Mouse (Mus musculus) B cell, adult 2 months (primary cell): ENCODE measurements around the gene Gm4565.
"Not testable (repeated sequence)": the region's sequence is repeated elsewhere in the genome, so short reads cannot be mapped to it uniquely, and the experiment has no call there.

Source experiments
- DNase-seq, 2 experiments: peaks; one replicate each; pipeline ENCODE4 v3.0.0; 2022

The Gm4565 gene

DNA sequence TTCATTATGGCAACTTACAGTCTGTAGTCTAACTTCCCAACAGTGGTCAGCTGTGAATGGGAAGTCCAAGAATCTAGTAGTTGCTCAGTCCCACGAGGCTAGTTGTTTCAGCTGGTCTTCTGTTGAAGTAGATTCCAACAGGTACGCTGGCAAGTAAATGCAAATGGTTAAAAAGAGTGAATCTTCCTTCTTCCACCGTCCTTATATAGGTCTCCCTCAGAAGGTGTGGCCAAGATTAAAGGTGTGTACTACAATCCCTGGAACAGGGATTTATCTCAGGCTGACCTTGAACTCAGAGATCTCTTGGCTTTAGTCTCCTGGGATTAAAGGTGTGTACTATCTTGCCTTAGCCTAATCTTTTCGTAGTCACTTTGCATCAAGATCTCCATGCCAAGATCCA, at the start of gene Gm4565:
Gm4565 (minus strand) TSS at position 101 of the 400 bp plus-strand sequence.
- not testable (repeated sequence) for DNase-seq

DNA sequence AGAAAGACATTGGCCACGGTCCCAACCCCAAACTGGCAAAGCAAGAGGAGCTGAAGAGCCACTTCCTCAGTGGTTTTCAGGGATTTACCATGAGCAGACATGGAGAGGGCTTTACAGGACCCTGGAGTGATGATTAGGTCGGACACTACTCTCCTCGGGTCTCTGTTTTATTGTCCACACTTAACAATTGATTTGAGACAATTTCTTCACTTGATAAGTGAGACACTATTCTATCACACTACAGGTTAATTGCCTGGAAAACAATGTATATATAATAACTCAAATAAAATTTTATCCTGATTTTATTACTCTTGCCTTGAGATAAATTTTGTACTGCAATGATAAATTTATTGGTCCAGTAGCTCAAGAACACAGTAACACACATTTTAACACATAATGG, 22.7 kb downstream of the Gm4565 start, which contains the start of gene Gm4201:
Gm4201 (minus strand) TSS at position 101 of the 400 bp plus-strand sequence.
- DNase-seq: not testable (repeated sequence)

DNA sequence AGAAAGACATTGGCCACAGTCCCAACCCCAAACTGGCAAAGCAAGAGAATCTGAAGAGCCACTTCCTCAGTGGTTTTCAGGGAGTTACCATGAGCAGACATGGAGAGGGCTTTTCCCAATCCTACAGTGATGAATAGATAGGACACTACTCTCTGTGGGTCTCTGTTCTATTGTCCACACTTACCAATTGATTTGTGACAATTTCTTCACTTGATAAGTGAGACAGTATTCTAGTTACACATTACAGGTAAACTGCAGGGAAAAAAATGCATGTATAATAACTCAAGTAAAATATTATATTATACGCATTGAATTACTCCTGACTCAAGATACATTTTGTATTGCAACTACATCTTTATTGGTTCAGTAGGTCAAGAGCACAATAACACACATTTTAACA, 53.1 kb downstream of the Gm4565 start, which contains the start of gene Gm8677:
Gm8677 (minus strand) TSS at position 101 of the 400 bp plus-strand sequence.
- not testable (repeated sequence) for DNase-seq
